Mouse (Mus musculus): ENCODE measurements around the gene Flcn. TPM values are rescaled to one million over a fixed set of nuclear protein-coding genes. Genes with fewer than 3 reads are reported as not detected.

Flcn gene
- polyA plus RNA-seq, 1 experiment from 2014 or later, result 27.8 TPM

Other genes with a start within 250 kb of the Flcn start
- not detected in 2 replicates for gene Olfr222, start 233.8 kb downstream of the Flcn start, polyA plus RNA-seq (2015; fragmentation: Nextera tagmentation; extraction: Ambion mirVana)
- not detected in 2 replicates for gene Olfr223, start 216.7 kb downstream of the Flcn start, polyA plus RNA-seq (2015; fragmentation: Nextera tagmentation; extraction: Ambion mirVana)
- 75.3 and 78.2 TPM in 2 replicates for gene Mprip, start 148.7 kb downstream of the Flcn start, polyA plus RNA-seq (2015; fragmentation: Nextera tagmentation; extraction: Ambion mirVana)
- gene Pld6, start 22.4 kb downstream of the Flcn start, polyA plus RNA-seq (2015; fragmentation: Nextera tagmentation; extraction: Ambion mirVana), result 3.8 and 5.1 TPM in 2 replicates
- 31.7 and 35.1 TPM in 2 replicates for gene Nt5m, start 29.4 kb upstream of the Flcn start, polyA plus RNA-seq (2015; fragmentation: Nextera tagmentation; extraction: Ambion mirVana)
- gene Cops3, start 29.8 kb upstream of the Flcn start, polyA plus RNA-seq (2015; fragmentation: Nextera tagmentation; extraction: Ambion mirVana), result 175 and 192 TPM in 2 replicates
- 36.6 and 38.4 TPM in 2 replicates for gene Med9, start 138.2 kb upstream of the Flcn start, polyA plus RNA-seq (2015; fragmentation: Nextera tagmentation; extraction: Ambion mirVana)
- 2.8 and 3.2 TPM in 2 replicates for gene Rasd1, start 154.9 kb upstream of the Flcn start, polyA plus RNA-seq (2015; fragmentation: Nextera tagmentation; extraction: Ambion mirVana)
- gene Pemt, start 236.5 kb upstream of the Flcn start, polyA plus RNA-seq (2015; fragmentation: Nextera tagmentation; extraction: Ambion mirVana), result 8.8 and 9.2 TPM in 2 replicates